Mouse (Mus musculus) right cerebral cortex, postnatal 25 days (tissue): Measurements from ENCODE around the gene Dhrs13.
A peak's percentile ranks its signal among the peaks of the same experiment; 100 is the strongest.
"Not testable (repeated sequence)": the region's sequence is repeated elsewhere in the genome, so short reads cannot be mapped to it uniquely, and the experiment has no call there.

ENCODE experiments used
- DNase-seq: peaks from one replicate; pipeline ENCODE4 v3.0.0; 2022

Dhrs13 gene

GRCm38 (mm10) chr11:78044758-78045251 is 12.7 kb downstream of the Dhrs13 start:
- DNase-seq = no peak

- DNase-seq = not testable (repeated sequence)
These were observed 16.6 kb downstream of the Dhrs13 start for GRCm38 (mm10) chr11:78048637-78049036.

GRCm38 (mm10) chr11:78053078-78053477 is 21.0 kb downstream of the Dhrs13 start:
- no peak for DNase-seq

GRCm38 (mm10) chr11:78056946-78057345 is 24.9 kb downstream of the Dhrs13 start:
- DNase-seq = no peak

GRCm38 (mm10) chr11:78059833-78060757 is 28.0 kb downstream of the Dhrs13 start:
- DNase-seq = peak; percentile 36

GRCm38 (mm10) chr11:78062563-78062962 is 30.5 kb downstream of the Dhrs13 start:
- DNase-seq = no peak

- no peak for DNase-seq
These were observed 33.8 kb downstream of the Dhrs13 start for GRCm38 (mm10) chr11:78065906-78066305.

- no peak for DNase-seq
These were observed 34.6 kb downstream of the Dhrs13 start for GRCm38 (mm10) chr11:78066641-78067040.

GRCm38 (mm10) chr11:78067566-78067965 is 35.5 kb downstream of the Dhrs13 start:
- no peak for DNase-seq

GRCm38 (mm10) chr11:78069130-78069529 is 37.0 kb downstream of the Dhrs13 start:
- DNase-seq = no peak

GRCm38 (mm10) chr11:78069646-78070045 is 37.6 kb downstream of the Dhrs13 start:
- no peak for DNase-seq

GRCm38 (mm10) chr11:78071938-78072337 is 39.9 kb downstream of the Dhrs13 start:
- no peak for DNase-seq

GRCm38 (mm10) chr11:78072425-78073130 is 40.5 kb downstream of the Dhrs13 start:
- DNase-seq = no peak

GRCm38 (mm10) chr11:78073577-78074276 is 41.6 kb downstream of the Dhrs13 start:
- no peak for DNase-seq

GRCm38 (mm10) chr11:78074277-78074652 is 42.2 kb downstream of the Dhrs13 start:
- DNase-seq = no peak

- DNase-seq = no peak
These were observed 42.6 kb downstream of the Dhrs13 start for GRCm38 (mm10) chr11:78074666-78075065.

- peak; percentile 82 for DNase-seq
These were observed 48.2 kb downstream of the Dhrs13 start, which contains the start of gene Eral1 for GRCm38 (mm10) chr11:78079961-78080921. TSS of gene Eral1 (minus strand) at chr11:78080383.

- DNase-seq = no peak
These were observed 51.5 kb downstream of the Dhrs13 start for GRCm38 (mm10) chr11:78083595-78083994.

GRCm38 (mm10) chr11:78086925-78087479 is 54.9 kb downstream of the Dhrs13 start:
- DNase-seq = no peak
